Mouse (Mus musculus) myocyte (in vitro differentiated cells): ENCODE measurements around the gene Pspn. TPM values are rescaled to one million over a fixed set of nuclear protein-coding genes. Genes with fewer than 3 reads are reported as not detected.

Source experiments
- H3K27me3 ChIP-seq: one replicate; pipeline ENCODE4 v1.6.1; 2011; ENCODE audit not compliant: control insufficient read depth, insufficient read depth, insufficient read length
- H3K36me3 ChIP-seq: one replicate; pipeline ENCODE4 v1.6.1; 2011; ENCODE audit not compliant: control insufficient read depth, insufficient read depth
- H3K4me2 ChIP-seq: one replicate; pipeline ENCODE4 v1.6.1; 2011; ENCODE audit warnings: low read depth, control low read depth
- H3K4me3 ChIP-seq: one replicate; pipeline ENCODE4 v1.5.1; 2011; ENCODE audit warnings: mild to moderate bottlenecking, control low read depth, moderate library complexity
- H3K79me2 ChIP-seq: one replicate; pipeline ENCODE4 v1.6.1; 2011; ENCODE audit not compliant: control insufficient read depth, insufficient read depth
- H3ac ChIP-seq: one replicate; pipeline ENCODE4 v1.6.1; 2011; ENCODE audit not compliant: control insufficient read depth, insufficient read length
- CEBPB ChIP-seq: IDR thresholded peaks from 2 replicates; pipeline ENCODE4 v1.6.1; 2011; ENCODE audit warnings: mild to moderate bottlenecking, moderate library complexity; ENCODE audit not compliant: poor library complexity, insufficient read depth, severe bottlenecking
- E2F4 ChIP-seq: IDR thresholded peaks from one replicate; pipeline ENCODE4 v1.6.1; 2011; ENCODE audit warnings: mild to moderate bottlenecking, control low read depth, moderate library complexity; ENCODE audit not compliant: insufficient read depth
- MAX ChIP-seq: IDR thresholded peaks from one replicate; pipeline ENCODE4 v1.6.1; 2011; ENCODE audit warnings: low read depth, mild to moderate bottlenecking, control low read depth
- MYOD1 ChIP-seq, 3 experiments: IDR thresholded peaks; one replicate each; pipeline ENCODE4 v1.6.1; 2011; ENCODE audit warnings: control low read depth in 2 of 3, low read depth in 2 of 3, mild to moderate bottlenecking in 2 of 3, moderate library complexity in 1 of 3; ENCODE audit not compliant: insufficient read length in 2 of 3, control insufficient read depth in 1 of 3
- MYOG ChIP-seq, 3 experiments: IDR thresholded peaks; one replicate each; pipeline ENCODE4 v1.6.1; 2011; ENCODE audit warnings: control low read depth in 2 of 3, low read depth in 2 of 3, mild to moderate bottlenecking in 2 of 3; ENCODE audit not compliant: insufficient read length in 2 of 3, control insufficient read depth in 1 of 3, insufficient read depth in 1 of 3
- POLR2A ChIP-seq: IDR thresholded peaks from one replicate; pipeline ENCODE4 v1.6.1; 2011; ENCODE audit warnings: low read depth, mild to moderate bottlenecking, control low read depth, moderate library complexity; ENCODE audit not compliant: insufficient read length
- POLR2AphosphoS2 ChIP-seq: IDR thresholded peaks from one replicate; pipeline ENCODE4 v1.6.1; 2011; ENCODE audit warnings: low read depth, control low read depth; ENCODE audit not compliant: insufficient read length
- REST ChIP-seq: IDR thresholded peaks from one replicate; pipeline ENCODE4 v1.6.1; 2011; ENCODE audit warnings: mild to moderate bottlenecking, control low read depth, moderate library complexity; ENCODE audit not compliant: insufficient read depth, insufficient read length
- SRF ChIP-seq: IDR thresholded peaks from one replicate; pipeline ENCODE4 v1.6.1; 2011; ENCODE audit warnings: low read depth; ENCODE audit not compliant: control insufficient read depth, insufficient read length
- TCF12 ChIP-seq: IDR thresholded peaks from one replicate; pipeline ENCODE4 v1.6.1; 2011; ENCODE audit warnings: mild to moderate bottlenecking, control low read depth; ENCODE audit not compliant: poor library complexity, insufficient read depth, severe bottlenecking
- TCF3 ChIP-seq: IDR thresholded peaks from one replicate; pipeline ENCODE4 v1.6.1; 2011; ENCODE audit warnings: low read depth, control low read depth; ENCODE audit not compliant: insufficient read length
- USF1 ChIP-seq: IDR thresholded peaks from one replicate; pipeline ENCODE4 v1.6.1; 2011; ENCODE audit warnings: low read depth, mild to moderate bottlenecking, control low read depth, moderate library complexity
- polyA plus RNA-seq: library from polyadenylated mRNA; unstranded; fragments of >200 nt; fragmentation: generic; extraction: Trizol; gene quantifications from one replicate; pipeline ENCODE4 v1.2.1, GENCODE M21; 2012; ENCODE audit warnings: missing spikeins

Gene Pspn
- polyA plus RNA-seq, 1 experiment = 1.1 TPM

DNA sequence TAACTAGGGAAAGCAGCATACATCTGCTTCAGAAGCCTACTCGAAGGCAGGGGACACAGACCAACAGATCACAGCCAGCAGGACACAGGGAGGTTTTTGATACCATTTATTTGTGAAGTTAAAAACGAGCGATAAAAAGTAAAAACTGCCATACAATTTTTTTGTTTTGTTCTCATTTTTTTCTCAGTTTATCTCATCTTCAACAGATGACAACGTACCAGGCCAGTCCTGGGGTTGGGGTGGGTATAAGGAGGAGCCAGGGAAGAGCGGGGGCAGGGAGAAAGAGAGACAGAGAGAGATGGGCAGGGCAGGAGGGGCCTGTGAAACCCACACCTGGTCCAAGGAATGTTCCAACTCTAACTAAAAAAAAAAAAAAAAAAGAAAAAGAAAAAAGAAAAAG lies 21.1 kb upstream of the Pspn start:
- Histone ChIP-seq H3K79me2 (no peaks in the 10 kb centered on the region), H3K4me3 (no peak overlapping the region), H3K4me2 (no peak overlapping the region), H3K27me3 (no peaks in the 10 kb centered on the region), H3K36me3 (peaks cover 11% of the 10 kb centered on the region), H3ac (no peak overlapping the region)
- TF ChIP-seq TCF3 (no peak), POLR2A (no peak), REST (no peak), MYOG (IDR thresholded peaks at IDR 0.05; ENCODE audit: control insufficient read depth in 1 of 3, insufficient read depth in 1 of 3, insufficient read length in 2 of 3, low read depth in 2 of 3) (no peak), CEBPB (no peak), USF1 (no peak), POLR2AphosphoS2 (no peak), MAX (no peak), TCF12 (no peak), SRF (no peak), E2F4 (no peak), MYOD1 (IDR thresholded peaks at IDR 0.05; ENCODE audit: control insufficient read depth in 1 of 3, insufficient read length in 2 of 3, low read depth in 2 of 3) (no peak)

DNA sequence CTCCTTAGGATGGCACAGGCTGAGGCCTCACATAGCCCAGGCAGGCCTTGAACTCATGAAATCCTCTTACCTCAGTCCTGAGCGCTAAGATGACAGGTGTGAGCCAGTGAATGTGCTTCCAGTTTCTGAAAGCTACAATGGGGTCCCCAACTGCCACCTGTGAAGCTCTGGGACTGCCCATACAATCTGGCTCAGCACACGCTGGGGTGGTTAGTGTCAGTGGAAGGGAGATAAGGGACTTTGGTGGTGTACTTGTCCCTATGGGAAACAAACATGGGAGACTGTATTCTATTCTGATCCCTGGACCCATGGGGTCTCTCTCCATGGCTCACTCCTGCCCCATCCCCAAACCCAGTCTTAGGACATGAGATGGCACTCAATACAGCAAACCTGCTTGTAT lies 19.9 kb upstream of the Pspn start:
- no peak overlapping the region for H3K4me3 ChIP-seq
- no peak overlapping the region for H3K4me2 ChIP-seq
- H3K27me3 ChIP-seq = no peaks in the 10 kb centered on the region
- no peak overlapping the region for H3ac ChIP-seq
- no peak for TF ChIP-seq MYOG (IDR thresholded peaks at IDR 0.05; ENCODE audit: control insufficient read depth in 1 of 3, insufficient read depth in 1 of 3, insufficient read length in 2 of 3, low read depth in 2 of 3)
- TF ChIP-seq MAX = no peak
- TF ChIP-seq POLR2A = no peak
- no peak for TF ChIP-seq POLR2AphosphoS2
- no peak for TF ChIP-seq MYOD1 (IDR thresholded peaks at IDR 0.05; ENCODE audit: control insufficient read depth in 1 of 3, insufficient read length in 2 of 3, low read depth in 2 of 3)
- no peak for TF ChIP-seq CEBPB
- TF ChIP-seq TCF12 = no peak
- TF ChIP-seq SRF = no peak
- TF ChIP-seq USF1 = no peak
- TF ChIP-seq E2F4 = no peak
- no peak for TF ChIP-seq REST
- no peak for TF ChIP-seq TCF3
- H3K79me2 ChIP-seq = no peaks in the 10 kb centered on the region
- H3K36me3 ChIP-seq = peaks cover under 1% of the 10 kb centered on the region

DNA sequence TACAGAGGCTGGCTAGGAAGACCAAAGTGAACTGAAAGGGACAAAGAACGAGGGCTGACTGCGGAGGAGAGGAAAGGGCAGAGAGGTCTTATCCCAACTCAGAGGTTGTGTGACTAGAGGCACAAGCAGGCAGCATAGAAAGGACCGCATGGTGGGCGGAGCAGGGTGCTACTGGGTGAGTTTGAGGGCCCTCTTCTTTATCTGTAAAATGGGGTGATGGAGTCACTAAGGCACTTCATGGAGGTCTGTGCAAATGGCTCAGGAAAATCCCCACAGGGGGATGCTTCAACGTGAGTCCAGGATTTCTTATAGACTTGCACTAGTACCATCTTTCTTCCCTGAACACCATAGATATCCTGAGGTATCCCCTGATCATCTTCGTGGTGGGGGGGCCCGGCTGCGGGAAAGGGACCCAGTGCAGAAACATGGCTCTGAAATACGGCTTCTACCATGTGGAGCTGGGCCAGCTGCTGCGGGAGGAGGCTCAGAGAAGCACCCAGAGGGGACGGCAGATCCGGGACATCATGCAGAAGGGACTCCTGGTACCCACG lies 12.5 kb upstream of the Pspn start:
- peak overlapping the region; percentile 82 for H3K4me2 ChIP-seq
- peaks cover 3% of the 10 kb centered on the region for H3K36me3 ChIP-seq
- peak overlapping the region; percentile 87 for H3K4me3 ChIP-seq
- H3K27me3 ChIP-seq = no peaks in the 10 kb centered on the region
- H3ac ChIP-seq = peak overlapping the region; percentile 39
- peaks cover 18% of the 10 kb centered on the region for H3K79me2 ChIP-seq
- TF ChIP-seq POLR2A = no peak
- no peak for TF ChIP-seq MYOD1 (IDR thresholded peaks at IDR 0.05; ENCODE audit: control insufficient read depth in 1 of 3, insufficient read length in 2 of 3, low read depth in 2 of 3)
- no peak for TF ChIP-seq MYOG (IDR thresholded peaks at IDR 0.05; ENCODE audit: control insufficient read depth in 1 of 3, insufficient read depth in 1 of 3, insufficient read length in 2 of 3, low read depth in 2 of 3)
- TF ChIP-seq MAX = no peak
- TF ChIP-seq POLR2AphosphoS2 = no peak
- TF ChIP-seq REST = no peak
- TF ChIP-seq SRF = no peak
- no peak for TF ChIP-seq TCF3
- no peak for TF ChIP-seq USF1
- TF ChIP-seq CEBPB = no peak
- TF ChIP-seq E2F4 = no peak
- no peak for TF ChIP-seq TCF12

DNA sequence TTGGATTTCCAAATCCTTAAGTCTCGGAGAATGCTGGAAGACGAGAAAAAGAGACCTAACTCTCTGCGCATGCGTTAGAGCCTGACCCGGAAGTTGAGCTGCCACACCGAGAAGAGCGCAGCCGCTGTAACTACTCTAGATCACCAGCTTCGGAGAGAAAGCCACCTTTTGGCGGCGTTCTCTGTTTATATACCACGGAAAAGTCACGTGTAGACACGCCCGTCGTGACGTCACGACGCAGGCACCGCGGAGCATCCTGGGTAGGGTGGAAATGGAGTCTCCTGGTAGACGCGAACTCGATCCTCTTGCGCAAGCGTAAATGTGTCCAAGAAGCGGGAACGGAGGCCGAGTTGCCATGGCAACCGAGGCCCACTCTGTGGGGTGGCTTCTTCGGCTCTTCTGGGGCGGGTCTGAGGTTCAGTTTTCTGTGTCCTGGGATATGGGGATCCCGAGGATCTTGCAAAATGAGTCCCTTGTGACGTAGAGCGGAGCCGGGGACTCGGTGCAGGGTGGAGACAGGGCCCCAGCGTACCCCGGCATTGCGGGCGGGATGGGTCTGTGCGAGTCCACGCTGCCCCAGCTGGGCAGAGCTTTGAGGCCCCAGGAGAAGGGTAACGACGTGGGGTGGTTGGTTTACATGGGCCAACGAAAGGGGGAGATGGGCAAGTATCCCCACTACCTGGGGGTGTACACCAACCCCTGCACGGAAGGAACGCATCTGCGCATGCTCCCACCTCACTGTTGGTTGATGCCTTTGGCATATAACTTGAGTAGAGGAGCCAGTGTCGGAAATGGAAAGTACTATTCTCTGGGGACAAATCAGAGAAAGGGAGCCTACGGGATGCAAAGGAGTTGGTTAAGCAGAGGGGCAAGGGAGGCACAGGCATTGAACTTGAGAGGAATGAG lies 11.7 kb upstream of the Pspn start, which contains the start of the genes Gtf2f1 and Gm17949:
Gene Gtf2f1, minus strand, starts transcription at position 53 of the 906 bp plus-strand sequence.
Gene Gm17949, plus strand, starts transcription at position 234 of the 906 bp plus-strand sequence.
- peaks cover 4% of the 10 kb centered on the region for H3K36me3 ChIP-seq
- TF ChIP-seq POLR2AphosphoS2 (peak; percentile 90), REST (no peak), MYOG (IDR thresholded peaks at IDR 0.05; ENCODE audit: control insufficient read depth in 1 of 3, insufficient read depth in 1 of 3, insufficient read length in 2 of 3, low read depth in 2 of 3) (no peak), MYOD1 (IDR thresholded peaks at IDR 0.05; ENCODE audit: control insufficient read depth in 1 of 3, insufficient read length in 2 of 3, low read depth in 2 of 3) (no peak), POLR2A (peak; percentile 95), MAX (peak; percentile 27), E2F4 (no peak), SRF (peak; percentile 55), TCF12 (no peak), USF1 (peak; percentile 100), CEBPB (peak; percentile 90)
- H3K4me2 ChIP-seq = peak within 1 kb of the TSS; percentile 94

More for the DNA sequence above, 11.7 kb upstream of the Pspn start, which contains the start of the genes Gtf2f1 and Gm17949:
- H3K79me2 ChIP-seq = peaks cover 18% of the 10 kb centered on the region
- H3K27me3 ChIP-seq = no peaks in the 10 kb centered on the region
- peak within 1 kb of the TSS; percentile 39 for H3ac ChIP-seq
- H3K4me3 ChIP-seq = peak within 1 kb of the TSS; percentile 87
